Mouse (Mus musculus) left cerebral cortex, postnatal 10 days (tissue): Measurements from ENCODE around the gene Prex1. TPM values are rescaled to one million over a fixed set of nuclear protein-coding genes. Genes with fewer than 3 reads are reported as not detected.

Experiments used
- DNase-seq, 2 experiments: peaks; one replicate each; pipeline ENCODE4 v3.0.0; 2021 to 2022; ENCODE audit warnings: low spot score in 2 of 2, mixed read lengths in 1 of 2; ENCODE audit errors: extremely low spot score in 1 of 2
- intact Hi-C: fragments of 180-260 bp; cut with DNase I; formaldehyde crosslinking; loops from one replicate; pipeline ENCODE4 v1.15.1; 2025
- total RNA-seq, 2 experiments: library from RNA; stranded (reverse); gene quantifications; 2 replicates each; pipeline ENCODE4 v1.2.3; 2021

Prex1 gene
- total RNA-seq, 2 experiments from 2014 or later, result 90.8 to 102 TPM

GRCm38 (mm10) chr2:166584491-166584890 is 129.1 kb downstream of the Prex1 start:
- DNase-seq, result no peak
- intact Hi-C loops, result no loop called here

- intact Hi-C loops, result no loop called here
- DNase-seq, result no peak
Observed at GRCm38 (mm10) chr2:166583292-166583691, 130.3 kb downstream of the Prex1 start.

- intact Hi-C loops, result no loop called here
- no peak for DNase-seq
Observed at GRCm38 (mm10) chr2:166581881-166582583, 131.6 kb downstream of the Prex1 start.

DNA sequence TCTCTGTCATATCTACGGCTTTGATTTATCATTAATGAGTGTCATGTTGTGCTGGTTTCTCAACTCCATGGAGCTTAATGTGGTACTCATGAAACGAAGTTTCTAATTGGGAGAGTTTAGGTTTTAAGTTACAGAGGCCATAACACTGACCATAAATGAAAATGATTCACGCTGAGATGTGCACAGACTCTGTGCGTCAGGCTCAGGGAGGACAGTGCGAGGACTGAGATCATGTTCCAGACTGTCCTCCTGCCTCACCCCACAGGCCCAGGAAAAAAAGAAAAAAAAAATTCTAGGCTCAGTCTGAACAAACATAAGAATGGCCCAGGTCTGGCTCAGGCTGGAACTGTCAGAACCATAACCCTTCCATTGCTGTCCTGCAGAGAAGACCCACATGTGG is 133.8 kb downstream of the Prex1 start:
- intact Hi-C loops, result loop anchor here (5.0 kb wide), 1 partner anchor 283 kb away; no protein-coding TSS in a partner anchor
- DNase-seq, result no peak

GRCm38 (mm10) chr2:166579361-166579760 is 134.3 kb downstream of the Prex1 start:
- no peak for DNase-seq
- intact Hi-C loops, result loop anchor here (5.0 kb wide), 1 partner anchor 283 kb away; no protein-coding TSS in a partner anchor

GRCm38 (mm10) chr2:166575419-166575818 is 138.2 kb downstream of the Prex1 start:
- no peak for DNase-seq
- intact Hi-C loops, result loop anchor here (5.0 kb wide), 1 partner anchor 287 kb away; no protein-coding TSS in a partner anchor

- peak in 1 of 2 experiments; percentile 71 for DNase-seq
- intact Hi-C loops, result loop anchor here (5.0 kb wide), 1 partner anchor 287 kb away; no protein-coding TSS in a partner anchor
Observed at GRCm38 (mm10) chr2:166574934-166575333, 138.7 kb downstream of the Prex1 start.

- intact Hi-C loops, result no loop called here
Observed at GRCm38 (mm10) chr2:166573621-166574020, 140.0 kb downstream of the Prex1 start.

DNA sequence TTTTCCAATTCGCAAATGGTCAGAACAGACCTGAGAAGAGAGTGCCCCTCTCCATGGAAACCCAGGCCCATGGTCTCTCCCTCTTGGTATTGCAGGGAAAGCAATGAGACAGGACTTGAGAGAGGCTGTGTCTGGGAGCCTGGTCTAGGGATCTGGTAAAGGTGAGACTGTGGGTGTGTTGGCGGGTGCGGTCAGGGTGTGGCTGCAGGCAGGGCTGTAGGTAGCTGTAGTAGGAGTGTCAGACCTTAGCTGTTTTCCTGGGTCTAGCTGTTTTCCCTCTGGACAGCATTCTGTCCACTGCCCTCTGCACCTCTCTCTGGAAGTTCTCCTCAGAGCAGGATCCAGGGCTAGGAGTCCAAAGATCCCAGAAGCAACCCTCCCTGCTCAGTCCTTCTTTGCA is 141.3 kb downstream of the Prex1 start:
- intact Hi-C loops, result no loop called here
- no peak for DNase-seq

More at GRCm38 (mm10) chr2:166573621-166574020, 140.0 kb downstream of the Prex1 start:
- no peak for DNase-seq

DNA sequence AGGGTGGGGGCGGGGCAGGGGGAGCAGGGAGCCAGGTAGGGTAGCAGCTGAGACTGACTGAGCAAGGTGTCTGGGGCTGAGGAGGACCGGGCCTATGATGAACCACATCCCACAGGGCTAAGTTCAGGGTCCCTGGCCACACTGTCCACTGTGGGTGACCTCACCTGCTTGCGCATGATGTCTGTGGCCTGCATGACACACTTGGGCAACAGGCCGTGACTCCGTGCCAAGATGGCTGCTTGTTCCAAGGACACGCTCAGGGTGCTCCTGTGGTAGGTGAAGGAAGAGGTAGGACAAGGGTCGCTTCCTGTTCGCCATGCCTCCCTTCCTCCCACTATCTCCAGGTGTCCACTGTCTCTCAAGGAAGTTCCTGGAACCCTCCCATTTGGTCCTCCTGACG is 144.4 kb downstream of the Prex1 start:
- no peak for DNase-seq
- intact Hi-C loops, result loop anchor here (5.0 kb wide), 1 partner anchor 472 kb away; no protein-coding TSS in a partner anchor

DNA sequence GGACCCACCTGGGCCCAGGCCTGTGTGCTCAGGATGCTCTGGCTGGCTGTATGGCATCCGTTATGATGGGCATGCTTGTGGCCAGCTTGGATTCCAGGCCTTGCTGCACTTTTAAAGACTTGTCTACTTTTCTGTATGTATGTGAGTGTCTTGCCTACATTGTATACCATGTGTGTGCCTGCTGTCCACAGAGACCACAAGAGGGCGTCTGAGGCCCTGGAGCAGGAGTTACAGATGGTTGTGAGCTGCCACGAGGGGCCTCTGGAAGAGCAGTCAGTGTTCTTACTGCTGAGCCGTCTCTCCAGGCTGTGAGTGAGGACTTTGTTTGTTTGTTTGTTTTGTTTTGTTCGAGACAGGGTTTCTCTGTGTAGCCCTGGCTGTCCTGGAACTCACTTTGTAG is 148.1 kb downstream of the Prex1 start:
- intact Hi-C loops, result loop anchor here (2.0 to 5.0 kb wide), 2 partner anchors 457 to 468 kb away; no protein-coding TSS in a partner anchor
- no peak for DNase-seq

- intact Hi-C loops, result loop anchor here (2.0 to 5.0 kb wide), 2 partner anchors 456 to 477 kb away; no protein-coding TSS in a partner anchor
- DNase-seq, result no peak
Observed at GRCm38 (mm10) chr2:166564455-166564854, 149.2 kb downstream of the Prex1 start.

DNA sequence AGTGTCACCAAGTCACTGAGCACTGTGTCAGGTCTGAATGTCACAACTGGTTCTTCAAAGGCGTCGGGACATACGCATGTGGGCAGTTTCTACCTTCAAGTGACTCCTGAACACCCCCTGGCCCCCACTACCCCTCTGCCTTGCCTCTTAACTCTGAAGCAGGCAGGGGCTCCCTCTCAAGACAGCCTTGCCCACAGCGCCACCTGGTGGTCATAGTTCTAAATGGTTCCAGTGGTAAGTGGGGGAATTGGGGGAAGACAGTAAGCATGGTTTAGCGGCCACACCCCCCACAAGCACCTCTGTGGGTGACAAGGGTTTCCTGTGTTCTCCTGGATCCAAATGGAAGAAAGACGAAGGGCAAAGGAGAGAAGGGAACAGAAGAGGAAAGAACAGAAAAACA is 149.7 kb downstream of the Prex1 start:
- DNase-seq, result peak; percentile 77 to 89
- intact Hi-C loops, result loop anchor here (2.0 to 5.0 kb wide), 3 partner anchors 409 to 477 kb away; partner anchors contain the start of gene Sulf2

- intact Hi-C loops, result loop anchor here (2.0 to 5.0 kb wide), 2 partner anchors 408 to 476 kb away; partner anchors contain the start of gene Sulf2
- DNase-seq, result no peak
Observed at GRCm38 (mm10) chr2:166563076-166563475, 150.6 kb downstream of the Prex1 start.

GRCm38 (mm10) chr2:166561781-166562180 is 151.9 kb downstream of the Prex1 start:
- no peak for DNase-seq
- intact Hi-C loops, result loop anchor here (2.0 to 5.0 kb wide), 2 partner anchors 407 to 474 kb away; partner anchors contain the start of gene Sulf2

- intact Hi-C loops, result loop anchor here (5.0 kb wide), 1 partner anchor 474 kb away; no protein-coding TSS in a partner anchor
- DNase-seq, result no peak
Observed at GRCm38 (mm10) chr2:166560826-166561225, 152.8 kb downstream of the Prex1 start.

GRCm38 (mm10) chr2:166559531-166559930 is 154.1 kb downstream of the Prex1 start:
- no peak for DNase-seq
- intact Hi-C loops, result no loop called here

DNA sequence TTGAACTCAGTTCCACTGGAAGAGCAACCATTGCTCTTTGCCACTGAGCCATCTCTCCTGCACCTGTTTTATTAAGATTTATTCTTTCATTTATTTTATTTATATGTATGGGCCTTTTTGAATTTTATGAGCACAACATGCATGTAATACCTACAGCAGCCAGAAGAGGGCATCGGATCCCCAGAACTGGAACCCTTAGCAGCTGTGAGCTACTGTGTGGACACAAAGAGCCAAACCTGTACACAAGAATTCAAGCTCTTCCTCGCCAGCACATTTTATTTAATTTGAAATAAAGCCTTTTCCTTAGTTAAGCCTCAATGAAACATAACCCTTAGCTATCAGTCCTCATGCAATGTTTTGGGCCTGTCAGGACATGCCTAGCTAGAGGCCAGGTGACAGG is 158.1 kb downstream of the Prex1 start:
- intact Hi-C loops, result no loop called here
- DNase-seq, result peak in 1 of 2 experiments; percentile 34

GRCm38 (mm10) chr2:166554169-166554505 is 159.5 kb downstream of the Prex1 start:
- DNase-seq, result no peak
- intact Hi-C loops, result no loop called here

DNA sequence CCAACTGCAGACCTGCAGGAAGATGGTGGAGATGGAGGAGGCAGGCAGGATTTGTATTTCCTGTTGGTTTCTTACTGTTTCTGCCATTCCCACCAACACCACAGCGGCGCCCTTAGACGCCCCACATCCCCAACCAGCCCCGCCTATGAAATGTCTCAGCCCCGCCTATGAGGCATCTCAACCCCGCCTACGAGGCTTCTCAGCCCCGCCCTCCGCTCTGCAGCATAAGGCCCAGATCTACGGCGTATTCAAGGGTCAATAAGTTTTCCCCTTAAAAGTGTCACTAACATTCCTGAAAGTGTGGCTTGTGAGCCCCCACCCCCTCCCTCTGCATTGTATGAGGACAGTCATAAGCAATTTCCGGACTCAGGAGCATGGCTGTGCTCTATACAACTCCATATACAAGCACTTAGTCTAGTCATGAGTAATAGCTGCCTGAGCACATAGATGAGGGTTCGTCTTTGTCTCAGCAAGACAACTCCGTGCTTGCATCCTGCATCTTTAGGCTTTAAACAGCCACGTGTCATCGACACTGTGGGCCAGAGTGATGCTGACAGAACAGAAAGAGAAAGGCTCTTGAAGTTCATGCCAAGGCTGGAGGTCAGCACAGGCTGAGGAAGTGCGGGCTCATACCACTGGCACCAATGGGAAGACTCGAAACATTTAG is 160.0 kb downstream of the Prex1 start:
- intact Hi-C loops, result no loop called here
- DNase-seq, result peak in 1 of 2 experiments; percentile 33
